Mouse (Mus musculus) right cerebral cortex, postnatal 10 days (tissue): Measurements from ENCODE around the gene Krt7.

ENCODE experiments used
- DNase-seq, 2 experiments: peaks; one replicate each; pipeline ENCODE4 v3.0.0; 2021; ENCODE audit warnings: low spot score in 2 of 2

Krt7 gene

GRCm38 (mm10) chr15:101438555-101438954 lies 27.7 kb downstream of the Krt7 start, which contains the start of gene Krt87:
Gene Krt87, minus strand, starts transcription at chr15:101438804.
- DNase-seq = no peak

- DNase-seq = peak in 1 of 2 experiments; percentile 49
Measured at GRCm38 (mm10) chr15:101440837-101441236, 30.0 kb downstream of the Krt7 start.

DNA sequence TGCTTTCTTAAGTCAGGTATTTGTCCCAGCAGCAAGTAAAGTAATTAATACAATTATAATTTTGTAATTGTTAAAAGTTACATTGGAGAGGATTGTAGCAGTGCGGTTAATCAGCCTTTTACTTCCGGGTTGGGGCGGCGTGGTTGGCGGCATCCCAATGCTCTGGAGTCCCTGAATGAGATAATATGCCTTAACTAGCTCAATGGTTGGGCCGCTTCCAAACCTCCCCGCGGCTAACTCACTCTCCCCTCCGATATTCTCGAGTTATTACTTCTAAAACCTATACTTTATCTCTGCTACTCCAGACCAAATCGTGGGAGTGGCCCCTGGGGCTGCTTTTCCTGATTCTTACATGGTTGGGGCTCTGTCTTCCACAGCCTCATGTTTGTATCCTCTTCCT lies 35.7 kb downstream of the Krt7 start:
- DNase-seq = no peak

DNA sequence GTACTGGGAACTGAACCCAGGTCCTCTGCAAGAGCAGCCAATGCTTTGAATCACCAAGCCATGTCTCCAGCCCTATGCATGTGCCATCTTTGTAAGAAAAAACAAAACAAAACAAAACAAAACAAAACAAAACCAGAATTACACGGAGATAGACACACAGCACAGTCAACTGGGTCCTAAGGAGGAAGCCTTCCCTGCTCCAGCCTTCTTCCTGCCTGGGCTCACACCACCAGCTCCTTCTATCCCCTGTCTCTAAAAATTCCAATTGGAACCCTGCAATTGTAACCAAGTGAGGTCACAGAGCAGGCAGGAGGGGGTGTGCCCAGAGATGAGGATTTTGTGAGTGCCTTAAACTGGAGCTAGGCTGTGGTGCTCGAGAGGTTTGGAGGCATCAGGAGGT lies 36.6 kb downstream of the Krt7 start, which contains the start of gene Krt88:
Gene Krt88 (plus strand): TSS at position 301 of the 400 bp plus-strand sequence.
- DNase-seq = no peak

- DNase-seq = peak; percentile 70 to 84
Measured at GRCm38 (mm10) chr15:101453093-101453736, 42.4 kb downstream of the Krt7 start.

DNA sequence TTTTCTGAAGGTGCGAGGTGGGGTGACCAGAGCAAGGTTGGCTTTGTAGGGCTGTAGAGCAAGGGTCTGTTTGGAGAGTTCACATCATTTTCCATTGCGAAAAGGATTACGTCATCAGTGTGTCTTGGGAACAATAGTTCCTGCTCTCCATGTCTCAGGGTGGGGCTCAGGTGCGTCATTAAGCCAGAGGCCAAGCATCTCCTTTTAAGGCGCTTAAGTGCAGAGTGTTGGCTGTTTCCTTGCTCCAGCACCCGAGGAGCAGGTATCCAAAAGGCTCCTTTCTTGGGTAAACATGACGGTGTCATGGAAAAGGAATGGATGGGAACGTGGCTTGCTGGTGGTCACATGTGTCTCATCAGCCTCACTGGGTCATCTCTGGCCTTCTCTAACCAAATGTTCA lies 43.9 kb downstream of the Krt7 start:
- no peak for DNase-seq

DNA sequence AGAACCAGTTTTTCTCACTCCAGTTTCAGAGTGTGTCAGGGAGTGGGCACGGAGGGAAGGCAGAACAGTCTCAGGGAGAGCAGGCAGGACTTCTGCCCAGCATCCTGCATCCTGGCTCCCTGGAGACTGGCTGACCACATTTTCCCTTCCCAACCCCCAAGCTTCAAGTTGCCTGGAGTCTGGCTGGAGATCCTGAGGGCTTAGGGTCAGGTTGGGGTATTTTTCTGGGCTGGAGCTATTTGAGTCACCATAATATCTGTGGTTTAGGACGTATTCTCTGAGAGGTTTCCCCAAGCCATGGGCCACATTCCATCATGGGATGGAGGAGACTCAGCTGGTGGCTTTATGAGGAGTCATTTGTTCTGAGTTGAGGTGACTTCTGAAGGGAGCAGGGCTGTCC lies 44.4 kb downstream of the Krt7 start:
- no peak for DNase-seq

GRCm38 (mm10) chr15:101455891-101456290 lies 45.0 kb downstream of the Krt7 start:
- DNase-seq = no peak

DNA sequence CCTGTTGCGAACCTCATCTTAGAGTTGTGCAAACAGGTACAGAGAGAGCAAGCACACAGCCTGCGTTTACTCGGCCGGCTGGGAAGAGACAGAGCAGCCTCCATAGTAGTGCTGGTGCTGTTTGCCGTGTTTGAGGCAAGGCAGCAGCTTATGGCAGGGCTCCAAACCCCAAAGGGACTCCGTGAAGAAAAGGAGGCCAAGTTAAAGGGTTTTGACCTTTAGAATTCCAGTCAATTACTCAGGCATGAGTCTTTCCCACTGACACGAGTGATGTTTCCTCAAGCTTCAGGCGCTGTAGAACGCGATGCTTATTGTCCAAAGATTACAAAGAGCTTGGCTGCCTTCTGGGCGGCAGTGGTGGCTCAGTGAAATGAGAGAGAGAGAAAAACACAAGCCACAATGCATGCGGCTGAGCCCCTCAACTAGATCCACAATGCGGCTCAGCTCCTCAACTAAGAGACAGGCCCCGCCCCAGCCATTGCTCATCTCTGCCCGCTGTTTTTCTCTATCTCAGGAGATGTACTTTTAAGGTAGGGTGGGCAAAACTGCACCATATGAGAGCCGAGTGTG lies 47.6 kb downstream of the Krt7 start:
- no peak for DNase-seq

DNA sequence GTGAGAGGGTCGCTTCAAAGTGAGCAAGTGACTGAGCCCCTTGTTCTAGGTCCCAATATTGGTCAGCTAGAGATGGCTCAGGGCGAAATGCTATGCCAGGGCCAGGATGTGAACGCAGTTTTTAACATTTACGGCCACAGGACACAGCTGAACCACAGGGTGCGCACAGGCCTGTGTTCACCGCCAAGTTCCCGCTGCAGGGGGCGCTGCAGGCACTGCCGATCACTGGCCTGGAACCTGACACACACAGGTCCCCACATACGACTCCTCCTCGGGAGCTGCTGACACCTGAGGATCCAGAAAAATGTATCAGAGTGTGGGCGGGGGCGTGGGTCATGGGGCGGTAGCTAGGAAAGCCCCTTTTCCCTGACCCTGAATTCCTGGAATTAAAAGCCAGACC lies 48.4 kb downstream of the Krt7 start:
- DNase-seq = no peak

DNA sequence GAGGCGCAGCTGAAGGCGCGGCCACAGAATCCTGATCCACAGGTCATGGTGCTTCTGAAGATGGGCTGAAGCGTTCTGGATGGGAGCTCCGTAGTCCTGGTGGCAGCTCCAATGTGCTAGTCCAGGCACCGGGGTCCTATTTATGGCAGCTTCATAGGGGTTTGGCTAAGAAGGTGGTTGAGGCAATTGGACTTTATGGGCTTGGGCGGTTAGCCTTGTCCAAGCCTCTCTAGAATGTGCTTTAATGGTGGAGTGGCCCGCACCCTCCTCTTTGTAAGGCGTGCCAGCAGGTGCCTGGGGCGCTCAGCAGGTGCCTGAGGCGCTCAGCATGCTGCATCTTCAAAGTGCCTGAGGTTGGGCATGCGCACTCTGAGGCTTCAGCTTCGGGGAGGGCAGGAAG lies 52.8 kb downstream of the Krt7 start, which contains the start of gene Krt81:
Gene Krt81 (minus strand): TSS at position 101 of the 400 bp plus-strand sequence.
- DNase-seq = no peak

DNA sequence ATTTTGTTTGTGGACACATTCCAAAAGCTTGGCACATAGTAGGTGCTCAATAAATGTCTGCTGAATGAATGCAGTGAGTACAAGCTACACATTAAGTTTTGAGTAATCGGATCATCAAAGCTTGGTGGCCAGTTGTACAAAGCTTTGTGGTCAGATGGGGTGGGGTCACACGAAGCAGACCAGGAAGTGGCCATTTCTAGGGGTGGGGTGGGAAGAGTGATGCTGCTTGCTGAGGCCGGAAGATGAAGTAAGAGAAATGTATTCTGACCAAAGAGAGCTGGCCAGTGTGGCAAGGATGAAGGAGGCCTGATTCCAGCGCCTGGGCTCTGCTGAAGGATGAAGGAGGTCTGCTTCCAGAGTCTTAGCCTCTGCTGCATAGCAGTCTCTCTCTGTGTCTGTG lies 58.2 kb downstream of the Krt7 start:
- no peak for DNase-seq

GRCm38 (mm10) chr15:101472952-101473528 lies 62.2 kb downstream of the Krt7 start, which contains the start of gene Krt86:
Gene Krt86, plus strand, starts transcription at chr15:101473478.
- no peak for DNase-seq

- peak; percentile 46 to 64 for DNase-seq
Measured at GRCm38 (mm10) chr15:101479007-101479665, 68.3 kb downstream of the Krt7 start.

- DNase-seq = peak in 1 of 2 experiments; percentile 34
Measured at GRCm38 (mm10) chr15:101479666-101480060, 68.8 kb downstream of the Krt7 start.
